Mouse (Mus musculus): Measurements from ENCODE around the gene Sgk1. TPM values are rescaled to one million over a fixed set of nuclear protein-coding genes. Genes with fewer than 3 reads are reported as not detected.
"Not testable (repeated sequence)": the region's sequence is repeated elsewhere in the genome, so short reads cannot be mapped to it uniquely, and the experiment has no call there.

Sgk1 gene
- polyA plus RNA-seq, 1 experiment from 2014 or later = 16.3 TPM

DNA sequence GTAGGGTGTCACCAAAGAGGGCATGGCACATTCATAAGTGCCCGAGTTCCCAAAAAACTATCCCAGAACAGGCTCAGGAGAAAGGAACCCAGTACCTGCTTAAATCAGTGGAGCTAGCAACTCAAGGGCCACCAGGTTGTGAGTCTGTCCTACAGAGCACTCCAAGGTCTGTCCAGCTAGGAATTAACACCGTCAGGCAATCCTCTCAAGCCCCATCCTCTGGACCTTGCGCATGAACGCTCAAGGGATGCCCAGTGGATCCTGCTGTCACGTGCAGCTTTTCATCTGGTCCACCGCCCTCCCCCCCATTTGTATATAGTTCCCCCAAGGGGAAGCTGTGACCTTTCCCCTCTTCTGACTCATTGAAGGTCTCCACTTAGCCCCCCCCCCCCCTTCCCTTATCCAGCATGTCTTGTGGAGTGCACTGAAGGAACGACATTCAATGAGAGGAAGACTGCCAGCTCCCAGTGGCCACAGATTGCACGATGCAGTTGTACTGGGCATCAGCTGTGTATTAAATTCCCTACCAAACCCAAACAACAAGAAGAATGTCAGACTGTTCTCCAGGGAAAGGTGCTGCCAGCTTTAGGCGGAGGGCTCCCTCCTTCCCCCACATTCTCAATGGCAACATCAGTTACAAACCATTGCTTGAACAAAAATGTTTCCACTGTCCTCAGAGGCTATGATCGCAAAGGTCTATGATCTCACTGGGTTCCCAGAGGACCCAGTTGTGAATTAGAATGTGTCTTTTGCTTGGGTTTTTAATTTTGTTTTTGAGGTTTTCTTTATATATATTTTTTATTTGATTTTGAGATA lies 118.7 kb downstream of the Sgk1 start:
- no peaks in the 10 kb centered on the region for H3K4me1 ChIP-seq
- H3K4me2 ChIP-seq = no peak overlapping the region
- H3K27me3 ChIP-seq = no peaks in the 10 kb centered on the region
- no peak overlapping the region for H3K9ac ChIP-seq
- H3K27ac ChIP-seq = no peak overlapping the region
- peaks cover 16% of the 10 kb centered on the region; the same call in 1 of the 2 replicates for H3K36me3 ChIP-seq (ENCODE audit: poor library complexity, severe bottlenecking)
- 69% methylated on average over 10 of the region's 10 CpGs for WGBS
- H3K4me3 ChIP-seq = no peak overlapping the region
- no peaks in the 10 kb centered on the region for H3K9me3 ChIP-seq (replicated peaks)
- ATAC-seq = no peak

DNA sequence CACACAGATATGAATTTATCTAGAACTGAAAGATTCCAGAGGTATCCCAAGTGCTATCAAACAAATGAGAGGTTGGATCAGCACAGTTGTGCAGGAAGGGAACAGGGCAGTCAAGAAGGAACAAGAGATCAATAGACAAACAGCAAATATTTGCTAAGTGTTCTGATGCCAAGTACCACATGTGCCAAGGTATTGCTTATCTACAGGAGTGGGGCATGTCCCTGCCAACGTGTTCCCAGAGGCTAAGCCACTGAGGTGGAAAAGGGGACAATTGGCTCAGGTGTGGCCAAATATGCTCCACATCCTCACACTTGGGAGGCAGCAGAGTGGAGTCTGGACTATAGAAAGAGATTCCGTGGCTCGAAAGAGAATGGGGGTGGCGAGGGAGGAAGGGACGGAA lies 119.6 kb downstream of the Sgk1 start:
- Histone ChIP-seq H3K27me3 (no peaks in the 10 kb centered on the region), H3K27ac (no peak overlapping the region), H3K36me3 (ENCODE audit: poor library complexity, severe bottlenecking) (peaks cover 13% of the 10 kb centered on the region; the same call in 1 of the 2 replicates), H3K9me3 (replicated peaks) (no peaks in the 10 kb centered on the region), H3K4me2 (no peak overlapping the region), H3K4me3 (no peak overlapping the region), H3K4me1 (no peaks in the 10 kb centered on the region), H3K9ac (no peak overlapping the region)
- 94% methylated on average over 3 of the region's 5 CpGs for WGBS
- no peak for ATAC-seq

DNA sequence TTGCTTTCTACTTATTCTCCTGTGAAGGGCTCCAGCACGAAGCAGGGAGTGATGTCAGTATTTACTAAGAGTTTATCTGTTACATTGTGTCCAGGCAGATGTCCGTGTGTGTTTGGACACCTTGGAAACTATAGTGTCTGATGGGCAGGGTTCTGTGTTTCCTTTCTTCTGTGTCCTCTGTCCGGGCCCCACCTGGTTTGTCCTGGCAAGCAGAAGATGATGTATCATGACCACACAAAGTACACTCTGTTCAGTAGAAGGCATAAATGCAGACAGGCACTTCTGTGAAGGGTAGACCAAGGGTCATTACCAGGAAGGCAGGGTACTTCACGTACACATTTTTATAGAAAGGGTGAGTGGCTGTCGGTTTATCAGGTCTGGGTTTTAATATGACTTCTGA lies 122.8 kb downstream of the Sgk1 start:
- no peak overlapping the region for H3K4me2 ChIP-seq
- H3K4me1 ChIP-seq = no peaks in the 10 kb centered on the region
- no peaks in the 10 kb centered on the region for H3K9me3 ChIP-seq (replicated peaks)
- H3K4me3 ChIP-seq = no peak overlapping the region
- no peaks in the 10 kb centered on the region for H3K36me3 ChIP-seq (ENCODE audit: poor library complexity, severe bottlenecking)
- 82% methylated on average over 5 of the region's 5 CpGs for WGBS
- no peak overlapping the region for H3K27ac ChIP-seq
- H3K9ac ChIP-seq = no peak overlapping the region
- no peak for ATAC-seq
- no peaks in the 10 kb centered on the region for H3K27me3 ChIP-seq

GRCm38 (mm10) chr10:22007160-22007801 lies 125.3 kb downstream of the Sgk1 start:
- Histone ChIP-seq H3K9ac (no peak overlapping the region), H3K4me2 (no peak overlapping the region), H3K27me3 (no peaks in the 10 kb centered on the region), H3K36me3 (ENCODE audit: poor library complexity, severe bottlenecking) (no peaks in the 10 kb centered on the region), H3K9me3 (replicated peaks) (no peaks in the 10 kb centered on the region), H3K27ac (no peak overlapping the region), H3K4me1 (no peaks in the 10 kb centered on the region), H3K4me3 (no peak overlapping the region)
- ATAC-seq = no peak
- 85% methylated on average over 10 of the region's 10 CpGs for WGBS

DNA sequence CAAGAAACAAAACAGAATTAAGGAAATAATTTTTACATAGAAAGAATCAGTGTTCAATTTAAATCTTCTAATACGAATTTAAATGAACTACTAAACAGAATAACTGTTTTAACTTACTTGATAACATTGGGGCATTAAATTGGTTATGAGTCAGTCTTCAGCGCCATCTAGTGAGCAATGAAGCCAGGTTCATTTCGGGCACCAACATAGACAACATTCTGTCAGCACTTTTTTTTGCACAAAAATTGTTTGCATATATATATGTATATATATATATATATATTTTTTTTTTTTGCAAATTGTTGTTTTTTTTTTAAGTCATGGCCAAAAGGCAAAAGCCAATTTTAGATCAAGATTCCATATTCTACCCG lies 125.8 kb downstream of the Sgk1 start:
- Histone ChIP-seq H3K27me3 (no peaks in the 10 kb centered on the region), H3K9me3 (replicated peaks) (no peaks in the 10 kb centered on the region), H3K9ac (no peak overlapping the region), H3K4me1 (no peaks in the 10 kb centered on the region), H3K36me3 (ENCODE audit: poor library complexity, severe bottlenecking) (no peaks in the 10 kb centered on the region), H3K4me2 (no peak overlapping the region), H3K4me3 (no peak overlapping the region), H3K27ac (no peak overlapping the region)
- ATAC-seq = peak; percentile 66; the same call in 1 of the 2 replicates
- 44% methylated on average over 4 of the region's 4 CpGs for WGBS

GRCm38 (mm10) chr10:22010088-22010818 lies 128.3 kb downstream of the Sgk1 start:
- peak; percentile 73 for ATAC-seq
- Histone ChIP-seq H3K9ac (no peak overlapping the region), H3K27me3 (no peaks in the 10 kb centered on the region), H3K9me3 (replicated peaks) (no peaks in the 10 kb centered on the region), H3K36me3 (ENCODE audit: poor library complexity, severe bottlenecking) (no peaks in the 10 kb centered on the region), H3K4me2 (no peak overlapping the region), H3K4me3 (no peak overlapping the region), H3K4me1 (no peaks in the 10 kb centered on the region), H3K27ac (no peak overlapping the region)
- WGBS = 44% methylated on average over 19 of the region's 19 CpGs

GRCm38 (mm10) chr10:22017469-22018159 lies 135.6 kb downstream of the Sgk1 start:
- H3K27ac ChIP-seq = no peak overlapping the region

DNA sequence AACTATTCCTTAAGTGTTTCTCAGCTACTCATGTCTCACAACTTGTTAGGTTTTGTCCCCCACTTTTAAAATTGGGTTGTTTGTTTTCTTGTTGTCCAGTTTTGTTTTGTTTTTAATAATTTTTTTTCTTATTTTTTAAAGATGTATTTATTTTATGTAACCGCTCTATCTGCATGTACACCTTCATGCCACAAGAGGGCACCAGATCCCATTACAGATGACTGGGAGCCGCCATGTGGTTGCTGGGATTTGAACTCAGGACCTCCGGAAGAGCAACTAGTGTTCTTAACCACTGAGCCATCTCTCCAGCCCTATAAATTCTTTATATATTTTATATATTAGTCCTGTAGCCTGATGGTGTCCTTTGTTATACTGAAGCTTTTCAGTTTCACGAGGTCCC lies 136.6 kb downstream of the Sgk1 start:
- no peak for ATAC-seq
- no peak overlapping the region for H3K27ac ChIP-seq
- no peak overlapping the region for H3K4me3 ChIP-seq
- no peak overlapping the region for H3K4me2 ChIP-seq
- no peaks in the 10 kb centered on the region for H3K36me3 ChIP-seq (ENCODE audit: poor library complexity, severe bottlenecking)
- 95% methylated on average over 4 of the region's 4 CpGs for WGBS
- H3K9me3 ChIP-seq (replicated peaks) = no peaks in the 10 kb centered on the region
- no peak overlapping the region for H3K9ac ChIP-seq
- no peaks in the 10 kb centered on the region for H3K27me3 ChIP-seq
- no peaks in the 10 kb centered on the region for H3K4me1 ChIP-seq

More at GRCm38 (mm10) chr10:22017469-22018159, 135.6 kb downstream of the Sgk1 start:
- Histone ChIP-seq H3K36me3 (ENCODE audit: poor library complexity, severe bottlenecking) (no peaks in the 10 kb centered on the region), H3K9me3 (replicated peaks) (no peaks in the 10 kb centered on the region), H3K4me3 (no peak overlapping the region), H3K9ac (no peak overlapping the region), H3K4me1 (no peaks in the 10 kb centered on the region), H3K4me2 (no peak overlapping the region), H3K27me3 (no peaks in the 10 kb centered on the region)
- WGBS = 52% methylated on average over 16 of the region's 16 CpGs
- ATAC-seq = no peak

- no peaks in the 10 kb centered on the region for H3K4me1 ChIP-seq
- WGBS = 11% methylated on average over 9 of the region's 9 CpGs
- ATAC-seq = no peak
- H3K27ac ChIP-seq = no peak overlapping the region
- H3K9ac ChIP-seq = no peak overlapping the region
- no peak overlapping the region for H3K4me3 ChIP-seq
- no peaks in the 10 kb centered on the region for H3K27me3 ChIP-seq
- H3K36me3 ChIP-seq (ENCODE audit: poor library complexity, severe bottlenecking) = no peaks in the 10 kb centered on the region
- no peak overlapping the region for H3K4me2 ChIP-seq
- H3K9me3 ChIP-seq (replicated peaks) = no peaks in the 10 kb centered on the region
These were observed 152.3 kb downstream of the Sgk1 start for GRCm38 (mm10) chr10:22034303-22034702.

DNA sequence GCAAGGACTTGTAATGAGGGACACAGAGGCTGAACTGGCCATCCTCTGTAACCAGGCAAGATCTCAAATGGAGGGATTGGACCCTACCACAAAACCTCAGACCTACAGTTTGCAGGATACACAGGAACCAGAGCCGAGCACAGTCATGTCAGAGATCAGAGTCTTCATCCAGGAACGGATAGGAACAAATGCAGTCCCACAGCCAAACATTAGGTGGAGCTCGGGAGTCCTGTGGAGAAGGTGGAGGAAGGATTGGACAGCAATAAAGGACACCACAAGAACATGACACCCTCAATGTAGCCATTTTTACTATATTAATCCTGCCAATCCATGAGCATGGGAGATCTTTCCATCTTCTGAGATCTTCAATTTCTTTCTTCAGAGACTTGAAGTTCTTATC lies 154.3 kb downstream of the Sgk1 start:
- H3K36me3 ChIP-seq (ENCODE audit: poor library complexity, severe bottlenecking); H3K27me3 ChIP-seq; H3K9me3 ChIP-seq (replicated peaks); H3K4me2 ChIP-seq; H3K9ac ChIP-seq; ATAC-seq; H3K27ac ChIP-seq; H3K4me3 ChIP-seq; H3K4me1 ChIP-seq: not testable (repeated sequence)
- 9% methylated on average over 3 of the region's 3 CpGs for whole genome bisulfite sequencing
